Mouse (Mus musculus): ENCODE measurements at regions not wholly inside any gene's neighbourhood (a gene's known extent, or its start where the extent isn't known, plus 50 kb on each side); places are given as distances from the start of the nearest gene placed in this dataset.

DNA sequence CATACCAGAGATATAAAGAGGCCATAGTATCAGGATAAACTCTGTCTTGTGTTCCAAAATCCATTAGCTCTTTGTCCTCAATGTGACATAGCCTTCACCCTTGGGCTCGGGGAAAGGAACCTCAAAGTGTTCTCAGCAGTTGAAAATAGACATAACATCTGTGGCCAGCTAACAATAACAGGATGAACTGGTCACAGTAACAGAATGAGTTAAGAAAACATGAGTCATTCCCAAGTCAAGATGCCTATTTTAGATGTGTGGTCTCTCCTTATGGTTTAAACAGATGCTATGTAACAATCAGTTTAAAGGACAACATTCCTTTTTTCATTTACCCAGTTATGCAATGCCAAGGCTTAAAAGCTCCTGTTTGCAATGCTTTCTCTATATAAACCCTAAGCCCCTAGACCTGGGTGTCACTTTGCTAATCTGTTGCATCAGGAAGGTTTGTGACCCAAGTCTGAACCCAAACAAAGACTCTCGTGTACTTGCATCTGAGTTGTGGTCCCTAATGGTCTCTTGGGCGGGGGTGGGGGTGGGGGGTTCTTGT is 920.5 kb upstream of the Dsel start:
- no peak for DNase-seq (ENCODE audit: low read depth, low spot score)
- no peak overlapping the region for H3K9ac ChIP-seq (ENCODE audit: control insufficient read depth, low read depth, low read length, poor library complexity, severe bottlenecking)
- no peaks in the 10 kb centered on the region for H3K9me3 ChIP-seq (replicated peaks; ENCODE audit: insufficient read depth, low read length)
- H3K27ac ChIP-seq (ENCODE audit: control insufficient read depth, low read depth, low read length), result no peak overlapping the region
- no peak overlapping the region for H3K4me3 ChIP-seq (ENCODE audit: control insufficient read depth in 1 of 2, insufficient read depth in 1 of 2, low read depth in 2 of 2, low read length in 2 of 2)
- no peaks in the 10 kb centered on the region for H3K4me1 ChIP-seq (ENCODE audit: control insufficient read depth in 1 of 2, insufficient read depth in 2 of 2, low read length in 2 of 2)
- H3K27me3 ChIP-seq (ENCODE audit: control insufficient read depth in 1 of 2, insufficient read depth in 2 of 2, low read length in 2 of 2), result no peaks in the 10 kb centered on the region
- H3K79me2 ChIP-seq (ENCODE audit: control insufficient read depth, insufficient read depth, low read length, poor library complexity), result no peaks in the 10 kb centered on the region
- no peaks in the 10 kb centered on the region for H3K36me3 ChIP-seq (ENCODE audit: control insufficient read depth in 1 of 2, insufficient read depth in 2 of 2, low read length in 2 of 2)
- TF ChIP-seq KAT2A (conservative IDR thresholded peaks at IDR 0.05; ENCODE audit: low read depth, low read length) (no peak), TAL1 (IDR thresholded peaks at IDR 0.05; ENCODE audit: low read length) (no peak), USF2 (IDR thresholded peaks at IDR 0.05; ENCODE audit: borderline replicate concordance in 1 of 2, insufficient read depth in 1 of 2, low read depth in 1 of 2, low read length in 2 of 2) (no peak), POLR2AphosphoS5 (IDR thresholded peaks at IDR 0.05; ENCODE audit: borderline replicate concordance, low read depth, low read length) (no peak), USF1 (IDR thresholded peaks at IDR 0.05; ENCODE audit: low read depth, low read length) (no peak), ZNF384 (IDR thresholded peaks at IDR 0.05; ENCODE audit: low read depth, low read length) (no peak), TCF12 (IDR thresholded peaks at IDR 0.05; ENCODE audit: low read depth, low read length) (no peak), RAD21 (IDR thresholded peaks at IDR 0.05; ENCODE audit: low read depth, low read length) (no peak), ZMIZ1 (IDR thresholded peaks at IDR 0.05; ENCODE audit: low read depth, low read length) (no peak), CHD2 (IDR thresholded peaks at IDR 0.05; ENCODE audit: low read length) (no peak), NELFE (IDR thresholded peaks at IDR 0.05; ENCODE audit: low read depth, low read length) (no peak), ETS1 (IDR thresholded peaks at IDR 0.05; ENCODE audit: low read depth, low read length) (no peak), BHLHE40 (IDR thresholded peaks at IDR 0.05; ENCODE audit: borderline replicate concordance, low read depth, low read length) (no peak), MXI1 (IDR thresholded peaks at IDR 0.05; ENCODE audit: low read depth, low read length) (no peak), POLR2AphosphoS2 (IDR thresholded peaks at IDR 0.05; ENCODE audit: low read length) (no peak), ZC3H11A (IDR thresholded peaks at IDR 0.05; ENCODE audit: low read depth, low read length) (no peak), RCOR1 (IDR thresholded peaks at IDR 0.05; ENCODE audit: low read depth, low read length) (no peak), MYB (IDR thresholded peaks at IDR 0.05; ENCODE audit: low read depth, low read length) (no peak)

DNA sequence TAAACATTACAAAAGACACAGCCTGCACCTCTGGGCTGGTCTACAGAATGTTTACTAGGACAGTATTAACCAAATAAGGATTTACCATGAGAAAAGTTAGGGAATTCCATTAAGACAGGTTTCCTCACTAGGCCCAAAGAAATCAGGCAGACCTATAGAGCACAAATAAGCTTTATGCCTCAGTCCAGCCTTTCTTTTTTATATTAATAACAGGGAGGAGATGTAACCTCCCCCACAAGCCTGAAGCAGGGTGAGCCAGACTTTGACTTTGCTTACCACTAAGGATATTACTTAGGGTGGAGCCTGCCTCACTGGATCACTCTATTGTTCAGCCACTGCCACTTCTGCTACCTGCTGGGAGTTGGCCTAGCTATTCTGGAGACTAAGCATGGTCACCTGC is 915.1 kb upstream of the Dsel start:
- Histone ChIP-seq H3K27me3 (ENCODE audit: control insufficient read depth in 1 of 2, insufficient read depth in 2 of 2, low read length in 2 of 2) (no peaks in the 10 kb centered on the region), H3K36me3 (ENCODE audit: control insufficient read depth in 1 of 2, insufficient read depth in 2 of 2, low read length in 2 of 2) (no peaks in the 10 kb centered on the region), H3K9me3 (replicated peaks; ENCODE audit: insufficient read depth, low read length) (no peaks in the 10 kb centered on the region), H3K27ac (ENCODE audit: control insufficient read depth, low read depth, low read length) (no peak overlapping the region), H3K4me3 (ENCODE audit: control insufficient read depth in 1 of 2, insufficient read depth in 1 of 2, low read depth in 2 of 2, low read length in 2 of 2) (no peak overlapping the region), H3K79me2 (ENCODE audit: control insufficient read depth, insufficient read depth, low read length, poor library complexity) (no peaks in the 10 kb centered on the region), H3K9ac (ENCODE audit: control insufficient read depth, low read depth, low read length, poor library complexity, severe bottlenecking) (no peak overlapping the region), H3K4me1 (ENCODE audit: control insufficient read depth in 1 of 2, insufficient read depth in 2 of 2, low read length in 2 of 2) (no peaks in the 10 kb centered on the region)
- no peak for TF ChIP-seq MXI1 (IDR thresholded peaks at IDR 0.05; ENCODE audit: low read depth, low read length)
- no peak for TF ChIP-seq TBP (IDR thresholded peaks at IDR 0.05; ENCODE audit: low read depth, low read length)
- no peak for TF ChIP-seq MAFK (IDR thresholded peaks at IDR 0.05; ENCODE audit: borderline replicate concordance, low read depth, low read length)
- no peak for TF ChIP-seq SIN3A (IDR thresholded peaks at IDR 0.05; ENCODE audit: low read length)
- no peak for TF ChIP-seq RAD21 (IDR thresholded peaks at IDR 0.05; ENCODE audit: low read depth, low read length)
- TF ChIP-seq ZMIZ1 (IDR thresholded peaks at IDR 0.05; ENCODE audit: low read depth, low read length), result no peak
- no peak for TF ChIP-seq POLR2AphosphoS2 (IDR thresholded peaks at IDR 0.05; ENCODE audit: low read length)
- no peak for TF ChIP-seq ETS1 (IDR thresholded peaks at IDR 0.05; ENCODE audit: low read depth, low read length)
- no peak for TF ChIP-seq MAX (IDR thresholded peaks at IDR 0.05; ENCODE audit: low read length)
- TF ChIP-seq MYB (IDR thresholded peaks at IDR 0.05; ENCODE audit: low read depth, low read length), result no peak
- TF ChIP-seq GATA1 (IDR thresholded peaks at IDR 0.05; ENCODE audit: low read depth, low read length), result no peak
- TF ChIP-seq TCF12 (IDR thresholded peaks at IDR 0.05; ENCODE audit: low read depth, low read length), result no peak
- TF ChIP-seq POLR2AphosphoS5 (IDR thresholded peaks at IDR 0.05; ENCODE audit: borderline replicate concordance, low read depth, low read length), result no peak
- no peak for TF ChIP-seq HCFC1 (IDR thresholded peaks at IDR 0.05; ENCODE audit: low read depth, low read length)
- no peak for TF ChIP-seq RCOR1 (IDR thresholded peaks at IDR 0.05; ENCODE audit: low read depth, low read length)
- TF ChIP-seq CHD2 (IDR thresholded peaks at IDR 0.05; ENCODE audit: low read length), result no peak
- no peak for TF ChIP-seq MAZ (IDR thresholded peaks at IDR 0.05; ENCODE audit: low read depth, low read length)
- no peak for TF ChIP-seq USF2 (IDR thresholded peaks at IDR 0.05; ENCODE audit: borderline replicate concordance in 1 of 2, insufficient read depth in 1 of 2, low read depth in 1 of 2, low read length in 2 of 2)
- no peak for TF ChIP-seq E2F4 (IDR thresholded peaks at IDR 0.05; ENCODE audit: borderline replicate concordance, low read depth, low read length)
- no peak for DNase-seq (ENCODE audit: low read depth, low spot score)

Data from MEL (cell line).